8 mouse cellular contexts compared by ENCODE assay signal in the genomic region with DNA sequence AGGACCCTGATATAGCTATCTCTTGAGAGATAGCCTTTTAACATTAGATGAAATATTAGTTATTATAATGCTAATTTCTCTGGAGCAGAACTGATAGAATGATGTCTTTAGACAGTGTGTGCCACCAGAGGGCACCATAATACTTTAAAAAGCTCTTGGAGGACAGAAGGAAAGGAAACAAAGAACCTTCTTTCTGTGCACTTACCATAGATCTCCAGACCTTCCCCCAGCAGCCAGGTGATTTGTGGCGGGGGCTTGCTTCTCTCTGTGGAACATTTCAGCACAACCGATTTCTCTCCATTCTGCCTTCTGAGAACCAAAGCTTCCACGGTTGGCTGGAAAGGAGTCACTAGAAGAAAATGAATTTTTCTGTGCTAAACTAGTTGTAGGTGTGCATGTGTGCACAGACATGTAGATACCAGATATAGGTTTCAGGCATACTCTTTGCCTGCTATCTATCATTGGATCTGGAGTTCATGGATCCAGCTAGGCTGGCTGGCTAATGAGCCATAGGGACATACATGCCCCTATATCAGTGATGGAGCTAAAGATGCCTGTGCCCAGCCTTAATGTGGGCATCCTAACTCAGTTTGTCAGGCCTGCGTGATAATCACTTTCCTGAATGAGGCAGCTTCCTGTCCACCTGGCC. TPM values are rescaled to one million over a fixed set of nuclear protein-coding genes. Genes with fewer than 3 reads are reported as not detected.
A peak's percentile ranks its signal among the peaks of the same experiment; 100 is the strongest.
DNase-seq lines count a peak whose midpoint lies in the region; ATAC-seq lines count a peak whose summit lies in the region.

No protein-coding gene starts in this region.

- WGBS in liver, embryonic 11.5 days: 46% methylated on average over 4 of the region's 4 CpGs
- 33% methylated on average over 4 of the region's 4 CpGs for WGBS in embryonic facial prominence, embryonic 14.5 days
- WGBS in midbrain, embryonic 11.5 days: 45% methylated on average over 4 of the region's 4 CpGs

- no peaks in the 10 kb centered on the region for H3K9me3 ChIP-seq in liver, embryonic 11.5 days (ENCODE audit: control insufficient read depth, low read length)
- H3K9me3 ChIP-seq in embryonic facial prominence, embryonic 14.5 days (ENCODE audit: control insufficient read depth, low read length): no peaks in the 10 kb centered on the region
- no peaks in the 10 kb centered on the region for H3K9me3 ChIP-seq in midbrain, embryonic 11.5 days (ENCODE audit: control insufficient read depth, low read length)

- H3K27me3 ChIP-seq in liver, embryonic 11.5 days (replicated peaks; ENCODE audit: control insufficient read depth, insufficient read depth, low read length): no peaks in the 10 kb centered on the region
- no peaks in the 10 kb centered on the region for H3K27me3 ChIP-seq in embryonic facial prominence, embryonic 14.5 days (replicated peaks; ENCODE audit: control insufficient read depth, insufficient read depth, low read length)
- no peaks in the 10 kb centered on the region for H3K27me3 ChIP-seq in midbrain, embryonic 11.5 days (ENCODE audit: control insufficient read depth, insufficient read depth, low read length)

- peak; percentile 30 for DNase-seq in liver
- DNase-seq in liver, embryonic 11.5 days (ENCODE audit: low spot score): no peak
- peak; percentile 22 for DNase-seq in adrenal gland, postnatal 25 days
- peak; percentile 77 for DNase-seq in embryonic facial prominence, embryonic 14.5 days (ENCODE audit: low spot score)
- DNase-seq in layer of hippocampus, postnatal 14 days (ENCODE audit: low spot score in 2 of 2): peak; percentile 62 to 82
- peak; percentile 93 for DNase-seq in midbrain, embryonic 11.5 days (ENCODE audit: low spot score, missing footprints)
- DNase-seq in spleen, postnatal 36 days (ENCODE audit: low spot score in 2 of 2): peak; percentile 21 to 56

- H3K27ac ChIP-seq in liver, embryonic 11.5 days (ENCODE audit: low read depth, low read length): no peak overlapping the region
- H3K27ac ChIP-seq in embryonic facial prominence, embryonic 14.5 days (replicated peaks; ENCODE audit: low read depth, low read length): no peak overlapping the region
- no peak overlapping the region for H3K27ac ChIP-seq in midbrain, embryonic 11.5 days (ENCODE audit: low read depth, low read length)

- H3K36me3 ChIP-seq in liver, embryonic 11.5 days (ENCODE audit: control insufficient read depth, insufficient read depth, low read length): no peaks in the 10 kb centered on the region
- no peaks in the 10 kb centered on the region for H3K36me3 ChIP-seq in embryonic facial prominence, embryonic 14.5 days (ENCODE audit: control insufficient read depth, insufficient read depth, low read length)
- H3K36me3 ChIP-seq in midbrain, embryonic 11.5 days (ENCODE audit: control insufficient read depth, insufficient read depth, low read length): no peaks in the 10 kb centered on the region

- H3K4me1 ChIP-seq in liver, embryonic 11.5 days (replicated peaks; ENCODE audit: control insufficient read depth, insufficient read depth, low read length): no peaks in the 10 kb centered on the region
- no peaks in the 10 kb centered on the region for H3K4me1 ChIP-seq in embryonic facial prominence, embryonic 14.5 days (ENCODE audit: control insufficient read depth, insufficient read depth, low read length)
- H3K4me1 ChIP-seq in midbrain, embryonic 11.5 days (ENCODE audit: control insufficient read depth, insufficient read depth, low read length): no peaks in the 10 kb centered on the region

- ATAC-seq in liver, embryonic 11.5 days (replicated peaks; ENCODE audit: low FRiP score): no peak
- ATAC-seq in embryonic facial prominence, embryonic 14.5 days (ENCODE audit: low read depth): no peak
- peak; percentile 53 to 62; a peak in 1 of 4 replicates for ATAC-seq in hematopoietic stem cell, adult 5-6 weeks (replicated peaks in 1 of 2; ENCODE audit: insufficient read depth in 1 of 2, low FRiP score in 2 of 2, low TSS enrichment in 1 of 2, low read depth in 1 of 2, poor library complexity in 2 of 2, severe bottlenecking in 2 of 2)
- ATAC-seq in midbrain, embryonic 11.5 days (ENCODE audit: low FRiP score): peak; percentile 35; the same call in 1 of the 2 replicates

- H3K9ac ChIP-seq in liver, embryonic 11.5 days (ENCODE audit: low read depth, low read length): no peak overlapping the region
- H3K9ac ChIP-seq in embryonic facial prominence, embryonic 14.5 days (ENCODE audit: low read depth, low read length): no peak overlapping the region
- H3K9ac ChIP-seq in midbrain, embryonic 11.5 days (ENCODE audit: low read length): no peak overlapping the region

- H3K4me3 ChIP-seq in liver, embryonic 11.5 days (ENCODE audit: low read depth, low read length): no peak overlapping the region
- H3K4me3 ChIP-seq in embryonic facial prominence, embryonic 14.5 days (ENCODE audit: low read depth, low read length): no peak overlapping the region
- H3K4me3 ChIP-seq in midbrain, embryonic 11.5 days (ENCODE audit: low read depth, low read length): no peak overlapping the region

- H3K4me2 ChIP-seq in liver, embryonic 11.5 days: no peak overlapping the region
- H3K4me2 ChIP-seq in embryonic facial prominence, embryonic 14.5 days (ENCODE audit: low read depth, low read length): no peak overlapping the region
- H3K4me2 ChIP-seq in midbrain, embryonic 11.5 days: no peak overlapping the region

RNA-seq across cellular contexts. Expression of gene Crtam, which starts 14.4 kb away (rescaled TPM):
- 0.08 and 0.11 TPM in 2 replicates for polyA plus RNA-seq in liver, embryonic 11.5 days (2014; fragmentation: Nextera tagmentation; extraction: Ambion mirVana)
- total RNA-seq in adrenal gland, postnatal 25 days (2021): 0.15 TPM in 1 of 2 replicates, not detected in the other
- 0.39 TPM in 1 of 2 replicates, not detected in the other for polyA plus RNA-seq in embryonic facial prominence, embryonic 14.5 days (2014; fragmentation: Nextera tagmentation; extraction: Ambion mirVana)
- 0.13 TPM in 1 of 2 replicates, not detected in the other for total RNA-seq in hematopoietic stem cell, adult 5-6 weeks (2017)
- total RNA-seq in layer of hippocampus, postnatal 14 days (2021): not detected
- 0.07 TPM in 1 of 2 replicates, not detected in the other for polyA plus RNA-seq in midbrain, embryonic 11.5 days (2014; fragmentation: Nextera tagmentation; extraction: Ambion mirVana)

RNA-seq across cellular contexts. Expression of gene Jhy, which starts 26.1 kb away (rescaled TPM):
- polyA plus RNA-seq in liver, embryonic 11.5 days (2014; fragmentation: Nextera tagmentation; extraction: Ambion mirVana): 0.16 TPM in 1 of 2 replicates, not detected in the other
- total RNA-seq in adrenal gland, postnatal 25 days (2021): 0.18 TPM in 1 of 2 replicates, not detected in the other
- polyA plus RNA-seq in embryonic facial prominence, embryonic 14.5 days (2014; fragmentation: Nextera tagmentation; extraction: Ambion mirVana): 0.10 and 0.31 TPM in 2 replicates
- not detected in 2 replicates for total RNA-seq in hematopoietic stem cell, adult 5-6 weeks (2017)
- total RNA-seq in layer of hippocampus, postnatal 14 days (2021): under 1 TPM; 0.38 to 0.85 TPM
- polyA plus RNA-seq in midbrain, embryonic 11.5 days (2014; fragmentation: Nextera tagmentation; extraction: Ambion mirVana): 2.7 and 3.4 TPM in 2 replicates

Comparison
In these comparisons a context has a peak if more than half of its experiments do, and no peak if none do; other contexts are left out.
1. ATAC-seq: peak in hematopoietic stem cell, adult 5-6 weeks (2 of 2) and midbrain, embryonic 11.5 days (single experiment); none in liver, embryonic 11.5 days (single experiment) and embryonic facial prominence, embryonic 14.5 days (single experiment).